In the genomic region with DNA sequence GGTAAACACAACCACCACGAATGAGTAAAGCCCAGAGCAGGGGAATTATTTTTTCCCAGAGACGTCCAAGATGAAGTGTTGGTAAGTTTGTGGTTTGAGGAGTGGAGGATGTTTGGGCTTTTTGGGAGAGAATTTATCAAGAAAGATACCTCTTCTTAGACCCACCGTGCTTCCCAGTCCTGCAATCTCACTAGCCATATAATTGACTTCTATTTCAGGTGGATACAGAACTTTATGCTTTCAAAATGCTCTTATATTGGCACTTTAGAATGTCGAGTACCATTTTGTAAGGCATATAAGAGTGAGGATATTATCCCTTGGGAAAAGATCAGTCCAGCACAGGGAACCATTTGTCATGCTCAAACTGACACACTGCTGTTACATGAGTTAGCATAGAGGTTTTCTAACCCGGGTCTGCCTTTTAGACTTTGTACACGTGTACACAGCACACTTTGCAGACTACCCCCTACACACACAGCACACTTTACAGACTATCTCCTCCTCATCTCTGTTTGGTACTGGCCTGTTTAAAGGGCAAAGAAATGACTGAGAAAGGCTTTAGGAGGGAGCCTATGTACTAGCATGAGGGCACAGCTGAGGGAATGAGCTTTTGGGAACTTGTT, we compare ENCODE assay signal across 8 mouse cellular contexts. TPM values are rescaled to one million over a fixed set of nuclear protein-coding genes. Genes with fewer than 3 reads are reported as not detected.
DNase-seq lines count a peak whose midpoint lies in the region; ATAC-seq and TF ChIP-seq lines count a peak whose summit lies in the region.

No protein-coding gene starts in this region.

- no peaks in the 10 kb centered on the region for H3K27me3 ChIP-seq in kidney, embryonic 14.5 days (ENCODE audit: control insufficient read depth, insufficient read depth, low read length)
- no peaks in the 10 kb centered on the region for H3K27me3 ChIP-seq in hindbrain, embryonic 15.5 days
- H3K27me3 ChIP-seq in midbrain, embryonic 16.5 days (ENCODE audit: control insufficient read depth, insufficient read depth, low read depth, low read length), result no peaks in the 10 kb centered on the region

- no peaks in the 10 kb centered on the region for H3K9me3 ChIP-seq in kidney, embryonic 14.5 days (ENCODE audit: control insufficient read depth, low read length)
- no peaks in the 10 kb centered on the region for H3K9me3 ChIP-seq in hindbrain, embryonic 15.5 days
- no peaks in the 10 kb centered on the region for H3K9me3 ChIP-seq in midbrain, embryonic 16.5 days (replicated peaks; ENCODE audit: control insufficient read depth, low read length, poor library complexity, severe bottlenecking)

- peak overlapping the region; percentile 59 for H3K4me2 ChIP-seq in kidney, embryonic 14.5 days (replicated peaks; ENCODE audit: low read depth, low read length)
- H3K4me2 ChIP-seq in hindbrain, embryonic 15.5 days, result peak overlapping the region; percentile 82
- H3K4me2 ChIP-seq in midbrain, embryonic 16.5 days (ENCODE audit: low read length), result peak overlapping the region; percentile 84

- TF ChIP-seq POLR2A in bone marrow, adult 2 months (IDR thresholded peaks at IDR 0.05; ENCODE audit: borderline replicate concordance, control insufficient read depth, low read depth, low read length), result no peak

- H3K4me1 ChIP-seq in kidney, embryonic 14.5 days (ENCODE audit: control insufficient read depth, insufficient read depth, low read length), result peaks cover 24% of the 10 kb centered on the region; the same call in 1 of the 2 replicates
- peaks cover 7% of the 10 kb centered on the region for H3K4me1 ChIP-seq in bone marrow, adult 2 months (ENCODE audit: control insufficient read depth, insufficient read depth, low read length)
- H3K4me1 ChIP-seq in hindbrain, embryonic 15.5 days (replicated peaks), result peaks cover 48% of the 10 kb centered on the region
- H3K4me1 ChIP-seq in midbrain, embryonic 16.5 days (ENCODE audit: control insufficient read depth, insufficient read depth, low read length), result peaks cover 40% of the 10 kb centered on the region

- peak overlapping the region; percentile 96 for H3K27ac ChIP-seq in kidney, embryonic 14.5 days (ENCODE audit: low read depth, low read length)
- H3K27ac ChIP-seq in bone marrow, adult 2 months (ENCODE audit: control insufficient read depth, insufficient read depth, low read depth, low read length, poor library complexity), result no peak overlapping the region
- H3K27ac ChIP-seq in hindbrain, embryonic 15.5 days (replicated peaks), result peak overlapping the region; percentile 97
- peak overlapping the region; percentile 98 for H3K27ac ChIP-seq in midbrain, embryonic 16.5 days (ENCODE audit: low read length)

- no peak for TF ChIP-seq CTCF in bone marrow, adult 2 months (IDR thresholded peaks at IDR 0.05; ENCODE audit: control insufficient read depth, insufficient read depth, low read length)

- peaks cover 12% of the 10 kb centered on the region; the same call in 1 of the 2 replicates for H3K36me3 ChIP-seq in kidney, embryonic 14.5 days (ENCODE audit: control insufficient read depth, insufficient read depth, low read length)
- peaks cover 7% of the 10 kb centered on the region for H3K36me3 ChIP-seq in hindbrain, embryonic 15.5 days
- H3K36me3 ChIP-seq in midbrain, embryonic 16.5 days (ENCODE audit: control insufficient read depth, insufficient read depth, low read length), result peaks cover under 1% of the 10 kb centered on the region; the same call in 1 of the 2 replicates

- 5% methylated on average over 6 of the region's 6 CpGs for WGBS in kidney, embryonic 14.5 days
- WGBS in bone marrow, adult 2 months, result 24% methylated on average over 6 of the region's 6 CpGs
- 5% methylated on average over 6 of the region's 6 CpGs for WGBS in hindbrain, embryonic 15.5 days
- WGBS in midbrain, embryonic 16.5 days, result 6% methylated on average over 6 of the region's 6 CpGs

- H3K9ac ChIP-seq in kidney, embryonic 14.5 days (ENCODE audit: low read depth, low read length), result peak overlapping the region; percentile 96
- peak overlapping the region; percentile 76 for H3K9ac ChIP-seq in hindbrain, embryonic 15.5 days
- H3K9ac ChIP-seq in midbrain, embryonic 16.5 days (ENCODE audit: low read depth, low read length), result peak overlapping the region; percentile 96

- DNase-seq in kidney, postnatal 36 days, result no peak
- no peak for DNase-seq in layer of hippocampus, adult 11-12 months (ENCODE audit: low spot score)
- DNase-seq in cerebellum, postnatal 4 days (ENCODE audit: low spot score in 2 of 2), result no peak
- no peak for DNase-seq in lung, postnatal 14 days

- H3K4me3 ChIP-seq in kidney, embryonic 14.5 days (ENCODE audit: low read length), result peak overlapping the region; percentile 81
- H3K4me3 ChIP-seq in bone marrow, adult 2 months (replicated peaks; ENCODE audit: control insufficient read depth, low read depth, low read length), result peak overlapping the region; percentile 58
- H3K4me3 ChIP-seq in hindbrain, embryonic 15.5 days, result peak overlapping the region; percentile 74
- H3K4me3 ChIP-seq in midbrain, embryonic 16.5 days (ENCODE audit: low read depth, low read length), result peak overlapping the region; percentile 80

- ATAC-seq in kidney, embryonic 14.5 days (ENCODE audit: low FRiP score, low TSS enrichment), result no peak
- ATAC-seq in hindbrain, embryonic 15.5 days (ENCODE audit: low FRiP score, low read depth), result no peak
- ATAC-seq in midbrain, embryonic 16.5 days, result no peak

RNA-seq across cellular contexts. Expression of gene Plekho1, which starts 0.8 kb away (rescaled TPM):
- 39.3 and 48.0 TPM in 2 replicates for polyA plus RNA-seq in kidney, embryonic 14.5 days (2014; fragmentation: Nextera tagmentation; extraction: Ambion mirVana)
- 36.1 and 59.2 TPM in 2 replicates for polyA plus RNA-seq in bone marrow, adult 2 months (2011; ENCODE audit: insufficient read depth, insufficient read length, low replicate concordance, missing spikeins)
- 47.8 and 49.5 TPM in 2 replicates for polyA plus RNA-seq in hindbrain, embryonic 15.5 days (2015; fragmentation: Nextera tagmentation; extraction: Ambion mirVana)
- 46.1 and 54.6 TPM in 2 replicates for polyA plus RNA-seq in midbrain, embryonic 16.5 days (2015; fragmentation: Nextera tagmentation; extraction: Ambion mirVana)
